11 mouse cellular contexts compared by ENCODE assay signal in the genomic region with DNA sequence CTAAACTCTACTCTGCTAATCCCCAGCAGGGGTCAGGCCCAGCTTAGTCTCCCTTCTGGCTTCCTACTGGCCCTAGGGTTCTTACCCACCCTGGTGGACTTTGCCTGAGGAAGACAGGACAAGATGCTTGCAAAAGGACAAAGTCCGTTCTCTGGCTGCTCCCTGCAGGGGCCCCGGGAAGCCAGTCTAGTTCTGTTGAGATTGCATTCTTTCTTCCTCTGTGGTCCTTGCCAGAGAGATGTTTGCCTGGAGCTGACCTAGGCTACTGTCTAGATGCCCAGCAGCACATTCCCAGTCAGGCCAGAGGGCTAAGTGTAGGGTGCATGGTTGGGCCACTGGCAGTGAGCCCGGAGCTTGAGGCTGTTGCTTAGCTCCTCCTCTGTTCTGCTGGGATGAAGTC. TPM values are rescaled to one million over a fixed set of nuclear protein-coding genes. Genes with fewer than 3 reads are reported as not detected.
DNase-seq lines count a peak whose midpoint lies in the region; ATAC-seq and TF ChIP-seq lines count a peak whose summit lies in the region.
"Had no signal": no experiment of that assay in that cellular context is flagged by ENCODE, and none has a peak within 500 bp of the region (broad histone marks: within the 10 kb centered on the region; RNA-seq: fewer than 3 reads in every experiment).

No protein-coding gene starts in this region.

- H3K27me3 ChIP-seq in forebrain, postnatal 0 days (ENCODE audit: insufficient read depth, low read length), result no peaks in the 10 kb centered on the region
- H3K27me3 ChIP-seq in forebrain, embryonic 14.5 days (replicated peaks; ENCODE audit: control insufficient read depth, insufficient read depth, low read length), result no peaks in the 10 kb centered on the region
- no peaks in the 10 kb centered on the region for H3K27me3 ChIP-seq in lung, embryonic 14.5 days (ENCODE audit: insufficient read depth, low read length)
- H3K27me3 ChIP-seq in kidney, embryonic 15.5 days, result no peaks in the 10 kb centered on the region
- H3K27me3 ChIP-seq in heart, adult 2 months (ENCODE audit: control insufficient read depth, insufficient read depth, low read length), result no peaks in the 10 kb centered on the region
- H3K27me3 ChIP-seq: liver, embryonic 13.5 days had no signal

- TF ChIP-seq POLR2A in heart, adult 2 months (IDR thresholded peaks at IDR 0.05; ENCODE audit: insufficient read depth, low read depth, low read length), result no peak

- H3K4me1 ChIP-seq in forebrain, postnatal 0 days (ENCODE audit: insufficient read depth), result no peaks in the 10 kb centered on the region
- H3K4me1 ChIP-seq in forebrain, embryonic 14.5 days (ENCODE audit: control insufficient read depth, insufficient read depth, low read length), result no peaks in the 10 kb centered on the region
- no peaks in the 10 kb centered on the region for H3K4me1 ChIP-seq in lung, embryonic 14.5 days (ENCODE audit: insufficient read depth)
- H3K4me1 ChIP-seq in kidney, embryonic 15.5 days, result peaks cover 3% of the 10 kb centered on the region; the same call in 1 of the 2 replicates
- H3K4me1 ChIP-seq in heart, adult 2 months (ENCODE audit: control insufficient read depth, insufficient read depth, low read length), result peaks cover 10% of the 10 kb centered on the region

- peaks cover 89% of the 10 kb centered on the region for H3K36me3 ChIP-seq in forebrain, postnatal 0 days (ENCODE audit: insufficient read depth)
- peaks cover 89% of the 10 kb centered on the region for H3K36me3 ChIP-seq in forebrain, embryonic 14.5 days (ENCODE audit: control insufficient read depth, insufficient read depth, low read length)
- peaks cover 96% of the 10 kb centered on the region for H3K36me3 ChIP-seq in lung, embryonic 14.5 days (ENCODE audit: insufficient read depth)
- peaks cover 98% of the 10 kb centered on the region for H3K36me3 ChIP-seq in kidney, embryonic 15.5 days
- no peaks in the 10 kb centered on the region for H3K36me3 ChIP-seq in heart, adult 2 months (ENCODE audit: control insufficient read depth, insufficient read depth, low read length)

- H3K4me3 ChIP-seq in forebrain, postnatal 0 days (ENCODE audit: low read depth, low read length), result no peak overlapping the region
- H3K4me3 ChIP-seq in forebrain, embryonic 14.5 days (ENCODE audit: low read depth, low read length), result no peak overlapping the region
- H3K4me3 ChIP-seq in lung, embryonic 14.5 days (ENCODE audit: low read depth, low read length), result no peak overlapping the region
- H3K4me3 ChIP-seq in kidney, embryonic 15.5 days (replicated peaks), result no peak overlapping the region
- H3K4me3 ChIP-seq in heart, adult 2 months, result no peak overlapping the region
- H3K4me3 ChIP-seq: liver, embryonic 13.5 days had no signal

- DNase-seq in forebrain, postnatal 0 days, result no peak
- DNase-seq in forebrain, embryonic 14.5 days (ENCODE audit: low spot score), result no peak
- DNase-seq in lung, embryonic 14.5 days, result peak; percentile 17
- no peak for DNase-seq in lung, postnatal 25 days (ENCODE audit: low spot score)
- peak; percentile 38 to 80 for DNase-seq in lung, postnatal 4 days
- DNase-seq in heart, adult 2 months, result no peak
- DNase-seq in right cerebral cortex, adult 2 months (ENCODE audit: low spot score in 2 of 2), result no peak
- DNase-seq: B cell, adult 2 months; liver, embryonic 13.5 days; thymus, postnatal 36 days had no signal

- H3K27ac ChIP-seq in forebrain, postnatal 0 days (ENCODE audit: low read depth, low read length), result no peak overlapping the region
- H3K27ac ChIP-seq in forebrain, embryonic 14.5 days (ENCODE audit: low read depth, low read length), result no peak overlapping the region
- no peak overlapping the region for H3K27ac ChIP-seq in lung, embryonic 14.5 days (ENCODE audit: low read depth)
- H3K27ac ChIP-seq in kidney, embryonic 15.5 days, result peak overlapping the region; percentile 54; the same call in 1 of the 2 replicates
- H3K27ac ChIP-seq in heart, adult 2 months, result no peak overlapping the region
- H3K27ac ChIP-seq: liver, embryonic 13.5 days had no signal

- intact Hi-C loops in heart, adult 2 months (cut with DNase I), result no loop called here

- no peak for TF ChIP-seq EP300 in heart, adult 2 months (IDR thresholded peaks at IDR 0.05; ENCODE audit: insufficient read depth, low read depth, low read length)

- H3K79me2 ChIP-seq in heart, adult 2 months (replicated peaks; ENCODE audit: control insufficient read depth, insufficient read depth, low read length), result no peaks in the 10 kb centered on the region

- H3K4me2 ChIP-seq in forebrain, postnatal 0 days (ENCODE audit: low read depth), result no peak overlapping the region
- no peak overlapping the region for H3K4me2 ChIP-seq in forebrain, embryonic 14.5 days (ENCODE audit: low read length)
- no peak overlapping the region for H3K4me2 ChIP-seq in lung, embryonic 14.5 days
- H3K4me2 ChIP-seq in kidney, embryonic 15.5 days, result no peak overlapping the region
- H3K4me2 ChIP-seq: liver, embryonic 13.5 days had no signal

- 83% methylated on average over 3 of the region's 3 CpGs for WGBS in forebrain, postnatal 0 days
- 80% methylated on average over 3 of the region's 3 CpGs for WGBS in forebrain, embryonic 14.5 days
- WGBS in lung, embryonic 14.5 days, result 78% methylated on average over 3 of the region's 3 CpGs
- 87% methylated on average over 3 of the region's 3 CpGs for WGBS in kidney, embryonic 15.5 days
- 49% methylated on average over 3 of the region's 3 CpGs for WGBS in heart, adult 2 months

- peak; percentile 61 for ATAC-seq in forebrain, postnatal 0 days
- ATAC-seq in forebrain, embryonic 14.5 days, result no peak
- no peak for ATAC-seq in lung, embryonic 14.5 days (ENCODE audit: insufficient read depth)
- peak; percentile 65 for ATAC-seq in kidney, embryonic 15.5 days (replicated peaks; ENCODE audit: low FRiP score)

- no peak for TF ChIP-seq CTCF in forebrain, postnatal 0 days (IDR thresholded peaks at IDR 0.05; ENCODE audit: low read depth)
- no peak for TF ChIP-seq CTCF in lung, embryonic 14.5 days (IDR thresholded peaks at IDR 0.05; ENCODE audit: low read depth)
- TF ChIP-seq CTCF in heart, adult 2 months (IDR thresholded peaks at IDR 0.05), result no peak

- H3K9ac ChIP-seq in forebrain, postnatal 0 days, result no peak overlapping the region
- H3K9ac ChIP-seq in forebrain, embryonic 14.5 days (ENCODE audit: low read length), result no peak overlapping the region
- no peak overlapping the region for H3K9ac ChIP-seq in lung, embryonic 14.5 days
- H3K9ac ChIP-seq in kidney, embryonic 15.5 days, result no peak overlapping the region
- no peak overlapping the region for H3K9ac ChIP-seq in heart, adult 2 months (ENCODE audit: low read depth, low read length)
- H3K9ac ChIP-seq: liver, embryonic 13.5 days had no signal

- H3K9me3 ChIP-seq in forebrain, postnatal 0 days (ENCODE audit: low read length), result no peaks in the 10 kb centered on the region
- H3K9me3 ChIP-seq in forebrain, embryonic 14.5 days (replicated peaks; ENCODE audit: control insufficient read depth, low read length), result no peaks in the 10 kb centered on the region
- H3K9me3 ChIP-seq in lung, embryonic 14.5 days (ENCODE audit: low read depth, low read length), result no peaks in the 10 kb centered on the region
- no peaks in the 10 kb centered on the region for H3K9me3 ChIP-seq in kidney, embryonic 15.5 days (replicated peaks)
- H3K9me3 ChIP-seq: liver, embryonic 13.5 days had no signal

RNA-seq across cellular contexts. Expression of a gene that starts 6.1 kb away (rescaled TPM):
- 36.6 and 40.0 TPM in 2 replicates for total RNA-seq in forebrain, postnatal 0 days (2014; rRNA removed)
- 133 and 140 TPM in 2 replicates for polyA plus RNA-seq in forebrain, postnatal 0 days (2015; fragmentation: Nextera tagmentation; extraction: Ambion mirVana)
- polyA plus RNA-seq in forebrain, embryonic 14.5 days (2014; fragmentation: Nextera tagmentation; extraction: Ambion mirVana), result 164 and 179 TPM in 2 replicates
- 145 and 154 TPM in 2 replicates for polyA plus RNA-seq in lung, embryonic 14.5 days (2014; fragmentation: Nextera tagmentation; extraction: Ambion mirVana)
- 151 and 155 TPM in 2 replicates for polyA plus RNA-seq in kidney, embryonic 15.5 days (2015; fragmentation: Nextera tagmentation; extraction: Ambion mirVana)
- 10 to 100 TPM; 16.7 to 17.1 TPM for total RNA-seq in heart, adult 2 months (2021)
- 38.9 and 44.5 TPM in 2 replicates for polyA plus RNA-seq in heart, adult 2 months (2012; rRNA removed)

RNA-seq across cellular contexts. Expression of a gene that starts 31.6 kb away (rescaled TPM):
- 55.6 and 58.6 TPM in 2 replicates for total RNA-seq in forebrain, postnatal 0 days (2014; rRNA removed)
- 34.8 and 37.6 TPM in 2 replicates for polyA plus RNA-seq in forebrain, postnatal 0 days (2015; fragmentation: Nextera tagmentation; extraction: Ambion mirVana)
- polyA plus RNA-seq in forebrain, embryonic 14.5 days (2014; fragmentation: Nextera tagmentation; extraction: Ambion mirVana), result 49.3 and 57.9 TPM in 2 replicates
- polyA plus RNA-seq in lung, embryonic 14.5 days (2014; fragmentation: Nextera tagmentation; extraction: Ambion mirVana), result 49.3 and 53.1 TPM in 2 replicates
- 59.7 and 69.3 TPM in 2 replicates for polyA plus RNA-seq in kidney, embryonic 15.5 days (2015; fragmentation: Nextera tagmentation; extraction: Ambion mirVana)
- total RNA-seq in heart, adult 2 months (2021), result 10 to 100 TPM; 11.4 to 12.7 TPM
- polyA plus RNA-seq in heart, adult 2 months (2012; rRNA removed), result 21.3 and 30.4 TPM in 2 replicates

RNA-seq across cellular contexts. Expression of a gene that starts 46.4 kb away (rescaled TPM):
- 123 and 167 TPM in 2 replicates for total RNA-seq in forebrain, postnatal 0 days (2014; rRNA removed)
- 96.1 and 109 TPM in 2 replicates for polyA plus RNA-seq in forebrain, postnatal 0 days (2015; fragmentation: Nextera tagmentation; extraction: Ambion mirVana)
- polyA plus RNA-seq in forebrain, embryonic 14.5 days (2014; fragmentation: Nextera tagmentation; extraction: Ambion mirVana), result 85.3 and 93.0 TPM in 2 replicates
- polyA plus RNA-seq in lung, embryonic 14.5 days (2014; fragmentation: Nextera tagmentation; extraction: Ambion mirVana), result 88.0 and 88.8 TPM in 2 replicates
- 88.2 and 98.1 TPM in 2 replicates for polyA plus RNA-seq in kidney, embryonic 15.5 days (2015; fragmentation: Nextera tagmentation; extraction: Ambion mirVana)
- total RNA-seq in heart, adult 2 months (2021), result 100 to 1,000 TPM; 148 to 168 TPM
- 274 and 284 TPM in 2 replicates for polyA plus RNA-seq in heart, adult 2 months (2012; rRNA removed)

RNA-seq across cellular contexts. Expression of a gene that starts 52.3 kb away (rescaled TPM):
- total RNA-seq in forebrain, postnatal 0 days (2014; rRNA removed), result 27.7 and 37.7 TPM in 2 replicates
- 79.2 and 80.7 TPM in 2 replicates for polyA plus RNA-seq in forebrain, postnatal 0 days (2015; fragmentation: Nextera tagmentation; extraction: Ambion mirVana)
- 37.9 and 44.4 TPM in 2 replicates for polyA plus RNA-seq in forebrain, embryonic 14.5 days (2014; fragmentation: Nextera tagmentation; extraction: Ambion mirVana)
- 38.7 and 39.3 TPM in 2 replicates for polyA plus RNA-seq in lung, embryonic 14.5 days (2014; fragmentation: Nextera tagmentation; extraction: Ambion mirVana)
- polyA plus RNA-seq in kidney, embryonic 15.5 days (2015; fragmentation: Nextera tagmentation; extraction: Ambion mirVana), result 37.4 and 39.7 TPM in 2 replicates
- total RNA-seq in heart, adult 2 months (2021), result 10 to 100 TPM; 17.2 to 18.3 TPM
- polyA plus RNA-seq in heart, adult 2 months (2012; rRNA removed), result 18.2 and 24.5 TPM in 2 replicates

Comparison
In these comparisons a context has a peak if more than half of its experiments do, and no peak if none do; other contexts are left out.
1. ATAC-seq: peak in forebrain, postnatal 0 days (single experiment) and kidney, embryonic 15.5 days (single experiment); none in forebrain, embryonic 14.5 days (single experiment) and lung, embryonic 14.5 days (single experiment).
2. DNase-seq: peak in lung, embryonic 14.5 days (single experiment) and lung, postnatal 4 days (2 of 2); none in forebrain, postnatal 0 days (single experiment), forebrain, embryonic 14.5 days (single experiment), lung, postnatal 25 days (single experiment), heart, adult 2 months (0 of 2) and right cerebral cortex, adult 2 months (0 of 2).